Comparison of ENCODE assay signal across 7 mouse cellular contexts in the genomic region with DNA sequence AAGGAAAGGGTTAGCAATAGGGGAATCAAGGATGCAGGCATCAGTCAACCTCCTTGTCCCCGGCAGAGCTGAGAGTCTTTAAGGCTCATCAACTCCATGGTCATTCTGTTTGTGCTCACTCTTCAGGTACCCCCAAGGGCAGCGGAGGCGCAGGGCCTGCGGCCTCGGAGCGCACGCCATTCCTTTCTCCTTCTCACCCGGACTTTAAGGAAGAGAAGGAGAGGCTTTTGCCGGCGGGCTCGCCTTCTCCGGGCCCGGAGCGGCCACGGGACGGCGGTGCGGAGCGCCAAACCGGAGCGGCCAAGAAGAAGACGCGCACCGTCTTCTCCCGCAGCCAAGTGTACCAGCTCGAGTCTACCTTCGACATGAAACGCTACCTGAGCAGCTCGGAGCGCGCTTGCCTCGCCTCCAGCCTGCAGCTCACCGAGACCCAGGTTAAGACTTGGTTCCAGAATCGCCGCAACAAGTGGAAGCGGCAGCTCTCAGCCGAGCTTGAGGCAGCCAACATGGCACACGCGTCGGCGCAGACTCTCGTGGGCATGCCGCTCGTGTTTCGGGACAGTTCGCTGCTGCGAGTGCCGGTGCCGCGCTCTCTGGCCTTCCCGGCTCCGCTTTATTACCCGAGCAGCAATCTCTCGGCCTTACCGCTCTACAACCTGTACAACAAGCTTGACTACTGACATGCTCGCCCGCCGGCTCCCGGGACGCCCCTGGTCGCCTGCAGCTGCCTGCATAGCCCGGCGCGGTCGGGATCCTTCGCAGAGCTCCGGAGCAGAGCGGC. TPM values are rescaled to one million over a fixed set of nuclear protein-coding genes. Genes with fewer than 3 reads are reported as not detected.
DNase-seq lines count a peak whose midpoint lies in the region; ATAC-seq lines count a peak whose summit lies in the region.

No protein-coding gene starts in this region.

- H3K4me3 ChIP-seq in lung, embryonic 16.5 days (ENCODE audit: low read length) = peak overlapping the region; percentile 23; the same call in 1 of the 2 replicates
- peak overlapping the region; percentile 36 for H3K4me3 ChIP-seq in brown adipose tissue, adult 24 weeks (ENCODE audit: insufficient read depth, low read depth, low read length)
- H3K4me3 ChIP-seq in heart, embryonic 16.5 days (ENCODE audit: low read length) = peak overlapping the region; percentile 26
- H3K4me3 ChIP-seq in liver, embryonic 11.5 days (ENCODE audit: low read depth, low read length) = peak overlapping the region; percentile 28
- peak overlapping the region; percentile 15 for H3K4me3 ChIP-seq in stomach, embryonic 14.5 days (ENCODE audit: low read depth, low read length)

- WGBS in lung, embryonic 16.5 days = under 1% methylated on average over 68 of the region's 68 CpGs
- WGBS in heart, embryonic 16.5 days = 1% methylated on average over 68 of the region's 68 CpGs
- WGBS in liver, embryonic 11.5 days = 1% methylated on average over 68 of the region's 68 CpGs
- under 1% methylated on average over 68 of the region's 68 CpGs for WGBS in stomach, embryonic 14.5 days

- H3K9ac ChIP-seq in lung, embryonic 16.5 days (ENCODE audit: low read length) = no peak overlapping the region
- H3K9ac ChIP-seq in heart, embryonic 16.5 days (ENCODE audit: low read length) = no peak overlapping the region
- H3K9ac ChIP-seq in liver, embryonic 11.5 days (ENCODE audit: low read depth, low read length) = no peak overlapping the region
- no peak overlapping the region for H3K9ac ChIP-seq in stomach, embryonic 14.5 days (replicated peaks; ENCODE audit: low read depth, low read length)

- peaks cover 80% of the 10 kb centered on the region for H3K27me3 ChIP-seq in lung, embryonic 16.5 days (ENCODE audit: control insufficient read depth, insufficient read depth, low read depth, low read length)
- H3K27me3 ChIP-seq in heart, embryonic 16.5 days (ENCODE audit: control insufficient read depth, insufficient read depth, low read length) = peaks cover 77% of the 10 kb centered on the region
- peaks cover 81% of the 10 kb centered on the region for H3K27me3 ChIP-seq in liver, embryonic 11.5 days (replicated peaks; ENCODE audit: control insufficient read depth, insufficient read depth, low read length)
- peaks cover 66% of the 10 kb centered on the region for H3K27me3 ChIP-seq in stomach, embryonic 14.5 days (ENCODE audit: control insufficient read depth, insufficient read depth, low read length)

- no peaks in the 10 kb centered on the region for H3K36me3 ChIP-seq in lung, embryonic 16.5 days (ENCODE audit: control insufficient read depth, insufficient read depth, low read length)
- no peaks in the 10 kb centered on the region for H3K36me3 ChIP-seq in heart, embryonic 16.5 days (ENCODE audit: control insufficient read depth, insufficient read depth)
- no peaks in the 10 kb centered on the region for H3K36me3 ChIP-seq in liver, embryonic 11.5 days (ENCODE audit: control insufficient read depth, insufficient read depth, low read length)
- H3K36me3 ChIP-seq in stomach, embryonic 14.5 days (ENCODE audit: control insufficient read depth, insufficient read depth, low read length) = no peaks in the 10 kb centered on the region

- H3K4me2 ChIP-seq in lung, embryonic 16.5 days (ENCODE audit: low read depth, low read length) = peak overlapping the region; percentile 26
- peak overlapping the region; percentile 19 for H3K4me2 ChIP-seq in heart, embryonic 16.5 days (ENCODE audit: low read depth, low read length)
- H3K4me2 ChIP-seq in liver, embryonic 11.5 days = peak overlapping the region; percentile 27
- peak overlapping the region; percentile 16; the same call in 1 of the 2 replicates for H3K4me2 ChIP-seq in stomach, embryonic 14.5 days (replicated peaks; ENCODE audit: low read depth, low read length)

- no peaks in the 10 kb centered on the region for H3K9me3 ChIP-seq in lung, embryonic 16.5 days (ENCODE audit: control insufficient read depth, low read length)
- no peaks in the 10 kb centered on the region for H3K9me3 ChIP-seq in heart, embryonic 16.5 days (replicated peaks; ENCODE audit: control insufficient read depth, low read length)
- no peaks in the 10 kb centered on the region for H3K9me3 ChIP-seq in liver, embryonic 11.5 days (ENCODE audit: control insufficient read depth, low read length)
- H3K9me3 ChIP-seq in stomach, embryonic 14.5 days (ENCODE audit: control insufficient read depth, low read depth, low read length) = no peaks in the 10 kb centered on the region

- no peak for ATAC-seq in lung, embryonic 16.5 days (ENCODE audit: low read depth)
- ATAC-seq in heart, embryonic 16.5 days (replicated peaks; ENCODE audit: extremely low read depth, insufficient read depth, low FRiP score) = no peak
- no peak for ATAC-seq in liver, embryonic 11.5 days (replicated peaks; ENCODE audit: low FRiP score)
- ATAC-seq in stomach, embryonic 14.5 days (ENCODE audit: insufficient number of reproducible peaks, insufficient read depth, low FRiP score, low read depth) = no peak
- no peak for ATAC-seq in activated CD4-positive, CD25-positive, alpha-beta regulatory T cell, adult 4 months

- H3K4me1 ChIP-seq in lung, embryonic 16.5 days (replicated peaks; ENCODE audit: control insufficient read depth, insufficient read depth, low read length) = peaks cover 16% of the 10 kb centered on the region
- H3K4me1 ChIP-seq in brown adipose tissue, adult 24 weeks (ENCODE audit: control insufficient read depth, insufficient read depth, insufficient read length, low read length) = peaks cover 3% of the 10 kb centered on the region; the same call in 1 of the 2 replicates
- peaks cover 9% of the 10 kb centered on the region; the same call in 1 of the 2 replicates for H3K4me1 ChIP-seq in heart, embryonic 16.5 days (ENCODE audit: control insufficient read depth, insufficient read depth, low read length)
- H3K4me1 ChIP-seq in liver, embryonic 11.5 days (replicated peaks; ENCODE audit: control insufficient read depth, insufficient read depth, low read length) = peaks cover 4% of the 10 kb centered on the region
- H3K4me1 ChIP-seq in stomach, embryonic 14.5 days (ENCODE audit: control insufficient read depth, insufficient read depth, low read length) = no peaks in the 10 kb centered on the region

- no peak overlapping the region for H3K27ac ChIP-seq in lung, embryonic 16.5 days (ENCODE audit: low read length)
- H3K27ac ChIP-seq in brown adipose tissue, adult 24 weeks (replicated peaks; ENCODE audit: low read depth, low read length) = no peak overlapping the region
- no peak overlapping the region for H3K27ac ChIP-seq in heart, embryonic 16.5 days (ENCODE audit: low read length)
- no peak overlapping the region for H3K27ac ChIP-seq in liver, embryonic 11.5 days (ENCODE audit: low read depth, low read length)
- no peak overlapping the region for H3K27ac ChIP-seq in stomach, embryonic 14.5 days (ENCODE audit: low read length)

- DNase-seq in lung, postnatal 25 days (ENCODE audit: low spot score) = no peak
- DNase-seq in liver, embryonic 11.5 days (ENCODE audit: low spot score) = peak; percentile 61

RNA-seq across cellular contexts. Expression of gene Bub3, which starts 4.5 kb away (rescaled TPM):
- polyA plus RNA-seq in lung, embryonic 16.5 days (2015; fragmentation: Nextera tagmentation; extraction: Ambion mirVana) = 243 and 245 TPM in 2 replicates
- polyA plus RNA-seq in brown adipose tissue, adult 24 weeks (2012; ENCODE audit: insufficient read depth, insufficient read length, missing spikeins) = 28.4 and 36.7 TPM in 2 replicates
- polyA plus RNA-seq in heart, embryonic 16.5 days (2015; fragmentation: Nextera tagmentation; extraction: Ambion mirVana) = 135 and 144 TPM in 2 replicates
- polyA plus RNA-seq in liver, embryonic 11.5 days (2014; fragmentation: Nextera tagmentation; extraction: Ambion mirVana) = 192 and 201 TPM in 2 replicates
- 210 and 232 TPM in 2 replicates for polyA plus RNA-seq in stomach, embryonic 14.5 days (2014; fragmentation: Nextera tagmentation; extraction: Ambion mirVana)
- 100 to 1,000 TPM; 176 to 222 TPM for polyA plus RNA-seq in activated CD4-positive, CD25-positive, alpha-beta regulatory T cell, adult 4 months (2017; shearing (Covaris generic))

RNA-seq across cellular contexts. Expression of gene Hmx2, which starts 6.9 kb away (rescaled TPM):
- not detected in 2 replicates for polyA plus RNA-seq in lung, embryonic 16.5 days (2015; fragmentation: Nextera tagmentation; extraction: Ambion mirVana)
- polyA plus RNA-seq in brown adipose tissue, adult 24 weeks (2012; ENCODE audit: insufficient read depth, insufficient read length, missing spikeins) = not detected in 2 replicates
- polyA plus RNA-seq in heart, embryonic 16.5 days (2015; fragmentation: Nextera tagmentation; extraction: Ambion mirVana) = not detected in 2 replicates
- not detected in 2 replicates for polyA plus RNA-seq in liver, embryonic 11.5 days (2014; fragmentation: Nextera tagmentation; extraction: Ambion mirVana)
- polyA plus RNA-seq in stomach, embryonic 14.5 days (2014; fragmentation: Nextera tagmentation; extraction: Ambion mirVana) = 0.94 and 1.3 TPM in 2 replicates
- under 1 TPM in 1 of 2 experiments, not detected in 1; 0.32 TPM for polyA plus RNA-seq in activated CD4-positive, CD25-positive, alpha-beta regulatory T cell, adult 4 months (2017; shearing (Covaris generic))

RNA-seq across cellular contexts. Expression of gene Hmx3, which starts 12.8 kb away (rescaled TPM):
- polyA plus RNA-seq in lung, embryonic 16.5 days (2015; fragmentation: Nextera tagmentation; extraction: Ambion mirVana) = not detected in 2 replicates
- not detected in 2 replicates for polyA plus RNA-seq in brown adipose tissue, adult 24 weeks (2012; ENCODE audit: insufficient read depth, insufficient read length, missing spikeins)
- polyA plus RNA-seq in heart, embryonic 16.5 days (2015; fragmentation: Nextera tagmentation; extraction: Ambion mirVana) = 0.16 TPM in 1 of 2 replicates, not detected in the other
- not detected in 2 replicates for polyA plus RNA-seq in liver, embryonic 11.5 days (2014; fragmentation: Nextera tagmentation; extraction: Ambion mirVana)
- polyA plus RNA-seq in stomach, embryonic 14.5 days (2014; fragmentation: Nextera tagmentation; extraction: Ambion mirVana) = 0.72 and 1.1 TPM in 2 replicates
- polyA plus RNA-seq in activated CD4-positive, CD25-positive, alpha-beta regulatory T cell, adult 4 months (2017; shearing (Covaris generic)) = not detected
